Mouse (Mus musculus): ENCODE measurements at regions not wholly inside any gene's neighbourhood (a gene's known extent, or its start where the extent isn't known, plus 50 kb on each side); places are given as distances from the start of the nearest gene placed in this dataset.

DNA sequence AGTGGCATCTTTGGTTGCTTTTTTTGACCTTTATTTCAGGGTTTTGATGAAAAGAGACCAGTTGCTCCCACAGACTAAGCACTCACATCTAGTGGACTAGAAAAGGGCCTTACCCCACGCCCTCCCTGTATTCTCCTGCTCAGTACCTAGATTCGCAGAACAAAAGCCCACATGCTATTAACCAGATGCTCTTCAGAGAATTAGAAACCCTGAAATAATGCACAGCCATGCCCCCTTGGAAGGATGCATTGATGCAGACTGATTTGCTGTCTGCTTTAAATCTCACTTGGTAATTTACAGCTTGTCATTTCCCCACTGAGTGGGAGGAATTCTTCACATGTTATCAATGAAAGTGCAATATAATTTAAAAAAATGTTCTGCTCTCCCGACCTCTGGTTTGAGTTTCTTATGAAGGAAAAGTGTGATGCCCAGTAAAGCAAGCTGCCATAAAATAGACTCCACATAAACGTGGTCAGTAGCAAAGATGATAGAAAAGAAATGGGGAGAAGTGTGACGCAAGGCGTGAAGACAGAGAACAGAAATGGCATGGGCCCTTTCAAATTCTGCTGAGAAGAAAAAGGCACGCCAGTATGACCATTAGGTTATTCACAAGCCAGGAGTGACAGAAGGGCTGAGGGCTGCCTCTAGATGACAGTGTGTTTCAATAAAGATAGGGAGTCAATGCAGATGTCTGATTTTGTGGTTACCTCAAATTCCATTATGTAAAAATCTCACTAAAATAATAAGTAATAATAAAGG, 669.8 kb downstream of the Fgf12 start:
- TF ChIP-seq CTCF (IDR thresholded peaks at IDR 0.05; ENCODE audit: low read depth, low read length) (no peak), POLR2A (IDR thresholded peaks at IDR 0.05; ENCODE audit: insufficient read depth, low read length) (no peak)

All from ES-Bruce4 (cell line).